Mouse (Mus musculus): Measurements from ENCODE around the gene Olfr325. TPM values are rescaled to one million over a fixed set of nuclear protein-coding genes. Genes with fewer than 3 reads are reported as not detected.
"Not testable (repeated sequence)": the region's sequence is repeated elsewhere in the genome, so short reads cannot be mapped to it uniquely, and the experiment has no call there.

Gene Olfr325
- total RNA-seq (2015): not detected in 2 replicates
- not detected in 2 replicates for total RNA-seq (2017)

GRCm38 (mm10) chr11:58577430-58577829 lies at the start of gene Olfr325:
TSS of gene Olfr325 (plus strand) at chr11:58577730.
- no peak for ATAC-seq (ENCODE audit: poor library complexity, severe bottlenecking)

- ATAC-seq (ENCODE audit: poor library complexity, severe bottlenecking): not testable (repeated sequence)
These were observed 42.8 kb upstream of the Olfr325 start, which contains the start of gene Olfr330 for GRCm38 (mm10) chr11:58534736-58535135. TSS of gene Olfr330 (minus strand) at chr11:58534836.

- ATAC-seq (ENCODE audit: poor library complexity, severe bottlenecking): no peak
These were observed 31.2 kb upstream of the Olfr325 start, which contains the start of gene Olfr329-ps for GRCm38 (mm10) chr11:58546322-58546721. TSS of gene Olfr329-ps (minus strand) at chr11:58546422.

GRCm38 (mm10) chr11:58555536-58555935 lies 22.0 kb upstream of the Olfr325 start, which contains the start of gene Olfr328:
TSS of gene Olfr328 (minus strand) at chr11:58555636.
- no peak for ATAC-seq (ENCODE audit: poor library complexity, severe bottlenecking)

GRCm38 (mm10) chr11:58570405-58570804 lies 7.1 kb upstream of the Olfr325 start, which contains the start of gene Olfr224:
TSS of gene Olfr224 (minus strand) at chr11:58570553.
- no peak for ATAC-seq (ENCODE audit: poor library complexity, severe bottlenecking)

- no peak for ATAC-seq (ENCODE audit: poor library complexity, severe bottlenecking)
These were observed 1.1 kb downstream of the Olfr325 start for GRCm38 (mm10) chr11:58578636-58579035.

- 0 out of 2 replicates have a peak, but pooled peaks have one; percentile 33 for ATAC-seq (ENCODE audit: poor library complexity, severe bottlenecking)
These were observed 10.4 kb downstream of the Olfr325 start for GRCm38 (mm10) chr11:58587898-58588348.

GRCm38 (mm10) chr11:58588620-58589250 lies 11.2 kb downstream of the Olfr325 start:
- ATAC-seq (ENCODE audit: poor library complexity, severe bottlenecking): no peak

GRCm38 (mm10) chr11:58594814-58595213 lies 17.3 kb downstream of the Olfr325 start, which contains the start of gene Olfr324:
TSS of gene Olfr324 (plus strand) at chr11:58595114.
- no peak for ATAC-seq (ENCODE audit: poor library complexity, severe bottlenecking)

- ATAC-seq (ENCODE audit: poor library complexity, severe bottlenecking): no peak
These were observed 20.3 kb downstream of the Olfr325 start for GRCm38 (mm10) chr11:58597837-58598236.

- ATAC-seq (ENCODE audit: poor library complexity, severe bottlenecking): no peak
These were observed 24.5 kb downstream of the Olfr325 start for GRCm38 (mm10) chr11:58602062-58602461.

GRCm38 (mm10) chr11:58602800-58603560 lies 25.4 kb downstream of the Olfr325 start:
- no peak for ATAC-seq (ENCODE audit: poor library complexity, severe bottlenecking)

GRCm38 (mm10) chr11:58604688-58605087 lies 27.2 kb downstream of the Olfr325 start:
- ATAC-seq (ENCODE audit: poor library complexity, severe bottlenecking): no peak

GRCm38 (mm10) chr11:58605228-58605627 lies 27.7 kb downstream of the Olfr325 start:
- no peak for ATAC-seq (ENCODE audit: poor library complexity, severe bottlenecking)

GRCm38 (mm10) chr11:58606177-58606919 lies 28.8 kb downstream of the Olfr325 start:
- no peak for ATAC-seq (ENCODE audit: poor library complexity, severe bottlenecking)

- no peak for ATAC-seq (ENCODE audit: poor library complexity, severe bottlenecking)
These were observed 29.5 kb downstream of the Olfr325 start for GRCm38 (mm10) chr11:58607030-58607429.

- ATAC-seq (ENCODE audit: poor library complexity, severe bottlenecking): no peak
These were observed 35.8 kb downstream of the Olfr325 start for GRCm38 (mm10) chr11:58613359-58613758.

- ATAC-seq (ENCODE audit: poor library complexity, severe bottlenecking): no peak
These were observed 37.0 kb downstream of the Olfr325 start for GRCm38 (mm10) chr11:58614526-58614925.

- ATAC-seq (ENCODE audit: poor library complexity, severe bottlenecking): no peak
These were observed 38.4 kb downstream of the Olfr325 start, which contains the start of gene 2210407C18Rik for GRCm38 (mm10) chr11:58615975-58616374. TSS of gene 2210407C18Rik (minus strand) at chr11:58616075.

GRCm38 (mm10) chr11:58618369-58618768 lies 40.8 kb downstream of the Olfr325 start:
- no peak for ATAC-seq (ENCODE audit: poor library complexity, severe bottlenecking)

- no peak for ATAC-seq (ENCODE audit: poor library complexity, severe bottlenecking)
These were observed 41.3 kb downstream of the Olfr325 start for GRCm38 (mm10) chr11:58618793-58619192.

All from megakaryocyte, adult 5-6 weeks (primary cell).